Mouse (Mus musculus): Measurements from ENCODE around the gene Lpxn. TPM values are rescaled to one million over a fixed set of nuclear protein-coding genes. Genes with fewer than 3 reads are reported as not detected.

Gene Lpxn
- polyA plus RNA-seq, 1 experiment = 0.72 TPM

DNA sequence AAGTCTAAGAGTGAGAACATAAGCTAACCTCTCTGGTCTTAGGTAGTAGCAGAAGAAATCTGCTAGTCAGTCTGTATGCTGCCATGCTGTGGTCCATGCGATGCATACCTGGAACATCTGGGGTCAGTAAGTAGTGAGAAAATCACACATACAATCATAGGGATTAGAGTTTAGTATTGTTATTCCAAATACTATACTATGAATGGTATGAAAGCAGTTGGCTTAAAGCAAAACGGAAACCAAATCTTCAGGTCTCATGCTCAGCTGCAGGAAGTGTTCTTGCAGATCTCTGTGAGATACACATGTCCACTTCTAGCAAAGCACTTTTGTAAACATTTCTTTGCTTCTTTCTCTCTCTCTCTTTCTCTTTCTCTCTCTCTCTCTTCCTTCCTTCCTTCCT is 10.2 kb downstream of the Lpxn start:
- TF ChIP-seq POLR2A (IDR thresholded peaks at IDR 0.05; ENCODE audit: insufficient read depth, low read length) (no peak), CTCF (IDR thresholded peaks at IDR 0.05; ENCODE audit: low read depth, low read length) (no peak), EP300 (IDR thresholded peaks at IDR 0.05; ENCODE audit: insufficient read depth, low read depth, low read length) (no peak)
- Histone ChIP-seq H3K27ac (ENCODE audit: insufficient read depth, low read length) (no peak overlapping the region), H3K27me3 (ENCODE audit: control insufficient read depth, insufficient read depth, low read length, poor library complexity, severe bottlenecking) (no peaks in the 10 kb centered on the region)

DNA sequence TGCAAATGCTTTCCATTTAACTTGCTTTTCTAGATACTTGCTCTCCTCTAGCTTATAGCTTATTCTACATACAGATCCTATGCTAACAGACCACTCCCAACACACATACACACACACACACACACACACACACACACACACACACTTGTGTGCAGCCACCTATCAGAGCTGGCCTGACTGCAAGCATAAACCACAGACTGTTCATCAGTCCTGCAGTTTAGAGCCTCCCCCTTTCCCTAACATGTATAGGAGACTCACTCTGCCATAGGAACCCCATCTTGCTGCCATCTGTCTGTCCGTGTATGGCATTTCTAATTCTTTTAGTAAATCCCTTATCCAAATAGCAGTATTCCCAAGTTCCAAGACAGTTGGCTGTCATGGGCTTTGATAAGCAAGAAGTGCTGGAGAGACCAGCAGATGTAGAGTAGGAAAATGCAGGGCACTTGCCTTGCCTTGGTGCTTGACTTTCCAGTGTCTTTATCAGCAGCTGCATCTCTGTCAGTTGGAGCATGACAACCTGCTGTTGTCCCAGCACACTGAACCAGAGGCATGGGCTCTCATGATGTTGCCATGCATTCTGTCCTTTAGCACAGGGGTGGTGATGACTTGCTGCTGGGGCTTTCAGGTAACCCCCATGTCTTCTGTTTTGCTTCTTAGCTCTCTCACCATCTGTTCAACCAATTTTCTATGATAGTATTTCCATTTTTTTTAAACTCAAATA is 16.8 kb downstream of the Lpxn start:
- no peak for TF ChIP-seq CTCF (IDR thresholded peaks at IDR 0.05; ENCODE audit: low read depth, low read length)
- TF ChIP-seq EP300 (IDR thresholded peaks at IDR 0.05; ENCODE audit: insufficient read depth, low read depth, low read length) = no peak
- TF ChIP-seq POLR2A (IDR thresholded peaks at IDR 0.05; ENCODE audit: insufficient read depth, low read length) = no peak
- no peaks in the 10 kb centered on the region for H3K9me3 ChIP-seq (replicated peaks; ENCODE audit: control insufficient read depth, insufficient read depth, low read length, poor library complexity, severe bottlenecking)
- H3K4me3 ChIP-seq (ENCODE audit: low read depth, low read length) = no peak overlapping the region
- H3K4me1 ChIP-seq (ENCODE audit: control insufficient read depth, insufficient read depth, low read length) = no peaks in the 10 kb centered on the region
- no peaks in the 10 kb centered on the region for H3K36me3 ChIP-seq (ENCODE audit: control insufficient read depth, insufficient read depth, low read length, poor library complexity, severe bottlenecking)
- no peak overlapping the region for H3K9ac ChIP-seq (ENCODE audit: low read depth, poor library complexity, severe bottlenecking)
- H3K27ac ChIP-seq (ENCODE audit: insufficient read depth, low read length) = no peak overlapping the region
- H3K27me3 ChIP-seq (ENCODE audit: control insufficient read depth, insufficient read depth, low read length, poor library complexity, severe bottlenecking) = no peaks in the 10 kb centered on the region

More for the DNA sequence above, 10.2 kb downstream of the Lpxn start:
- H3K4me1 ChIP-seq (ENCODE audit: control insufficient read depth, insufficient read depth, low read length) = no peaks in the 10 kb centered on the region
- no peak overlapping the region for H3K9ac ChIP-seq (ENCODE audit: low read depth, poor library complexity, severe bottlenecking)
- no peaks in the 10 kb centered on the region for H3K9me3 ChIP-seq (replicated peaks; ENCODE audit: control insufficient read depth, insufficient read depth, low read length, poor library complexity, severe bottlenecking)
- no peaks in the 10 kb centered on the region for H3K36me3 ChIP-seq (ENCODE audit: control insufficient read depth, insufficient read depth, low read length, poor library complexity, severe bottlenecking)
- H3K4me3 ChIP-seq (ENCODE audit: low read depth, low read length) = no peak overlapping the region

DNA sequence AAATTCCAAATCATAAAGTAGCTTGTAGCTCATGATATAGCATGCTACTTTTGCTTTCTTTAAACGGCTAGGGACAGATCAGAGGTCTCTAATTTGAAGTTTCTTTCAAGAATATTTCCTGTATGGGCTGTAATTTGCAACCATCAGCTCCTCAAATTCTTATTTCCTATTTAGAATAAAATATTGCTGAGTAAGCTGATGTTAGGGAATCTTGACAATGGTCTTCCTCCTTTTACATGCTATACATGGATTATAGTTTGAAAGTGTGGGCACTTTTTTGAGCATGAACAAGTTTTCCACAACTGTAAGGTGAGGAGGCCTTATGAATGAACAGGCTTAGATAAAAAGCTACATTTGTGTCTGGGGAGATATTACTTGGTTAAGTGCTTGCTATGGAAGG is 17.9 kb downstream of the Lpxn start:
- Histone ChIP-seq H3K36me3 (ENCODE audit: control insufficient read depth, insufficient read depth, low read length, poor library complexity, severe bottlenecking) (no peaks in the 10 kb centered on the region), H3K4me1 (ENCODE audit: control insufficient read depth, insufficient read depth, low read length) (no peaks in the 10 kb centered on the region), H3K27ac (ENCODE audit: insufficient read depth, low read length) (no peak overlapping the region), H3K27me3 (ENCODE audit: control insufficient read depth, insufficient read depth, low read length, poor library complexity, severe bottlenecking) (no peaks in the 10 kb centered on the region), H3K4me3 (ENCODE audit: low read depth, low read length) (no peak overlapping the region), H3K9ac (ENCODE audit: low read depth, poor library complexity, severe bottlenecking) (no peak overlapping the region), H3K9me3 (replicated peaks; ENCODE audit: control insufficient read depth, insufficient read depth, low read length, poor library complexity, severe bottlenecking) (no peaks in the 10 kb centered on the region)
- TF ChIP-seq CTCF (IDR thresholded peaks at IDR 0.05; ENCODE audit: low read depth, low read length) (no peak), EP300 (IDR thresholded peaks at IDR 0.05; ENCODE audit: insufficient read depth, low read depth, low read length) (no peak), POLR2A (IDR thresholded peaks at IDR 0.05; ENCODE audit: insufficient read depth, low read length) (no peak)

GRCm38 (mm10) chr19:12818507-12818906 is 22.5 kb downstream of the Lpxn start:
- TF ChIP-seq CTCF (IDR thresholded peaks at IDR 0.05; ENCODE audit: low read depth, low read length) = no peak
- Histone ChIP-seq H3K9me3 (replicated peaks; ENCODE audit: control insufficient read depth, insufficient read depth, low read length, poor library complexity, severe bottlenecking) (no peaks in the 10 kb centered on the region), H3K36me3 (ENCODE audit: control insufficient read depth, insufficient read depth, low read length, poor library complexity, severe bottlenecking) (no peaks in the 10 kb centered on the region), H3K27ac (ENCODE audit: insufficient read depth, low read length) (no peak overlapping the region), H3K9ac (ENCODE audit: low read depth, poor library complexity, severe bottlenecking) (no peak overlapping the region), H3K4me3 (ENCODE audit: low read depth, low read length) (no peak overlapping the region), H3K4me1 (ENCODE audit: control insufficient read depth, insufficient read depth, low read length) (no peaks in the 10 kb centered on the region), H3K27me3 (ENCODE audit: control insufficient read depth, insufficient read depth, low read length, poor library complexity, severe bottlenecking) (no peaks in the 10 kb centered on the region)

DNA sequence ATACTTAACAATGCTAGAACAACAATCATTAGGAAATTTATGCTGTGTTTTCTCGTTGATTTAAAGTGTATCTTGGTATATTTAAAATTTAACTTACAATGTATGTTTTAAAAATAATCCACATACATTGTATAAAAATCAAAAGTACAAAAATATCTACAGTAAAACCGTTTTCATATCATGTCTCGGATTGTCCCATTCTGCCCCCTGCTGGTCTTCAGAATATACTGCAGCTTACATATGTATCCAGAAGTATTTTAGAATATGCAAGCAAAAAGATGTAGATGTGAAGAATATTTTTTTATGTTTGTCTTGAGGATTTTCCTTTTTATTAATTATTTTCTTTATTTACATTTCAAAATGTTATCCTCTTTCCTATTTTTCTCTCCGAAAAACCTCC is 24.4 kb downstream of the Lpxn start:
- Histone ChIP-seq H3K4me1 (ENCODE audit: control insufficient read depth, insufficient read depth, low read length) (no peaks in the 10 kb centered on the region), H3K27me3 (ENCODE audit: control insufficient read depth, insufficient read depth, low read length, poor library complexity, severe bottlenecking) (no peaks in the 10 kb centered on the region), H3K9me3 (replicated peaks; ENCODE audit: control insufficient read depth, insufficient read depth, low read length, poor library complexity, severe bottlenecking) (no peaks in the 10 kb centered on the region), H3K27ac (ENCODE audit: insufficient read depth, low read length) (no peak overlapping the region), H3K36me3 (ENCODE audit: control insufficient read depth, insufficient read depth, low read length, poor library complexity, severe bottlenecking) (no peaks in the 10 kb centered on the region), H3K9ac (ENCODE audit: low read depth, poor library complexity, severe bottlenecking) (no peak overlapping the region), H3K4me3 (ENCODE audit: low read depth, low read length) (no peak overlapping the region)
- TF ChIP-seq CTCF (IDR thresholded peaks at IDR 0.05; ENCODE audit: low read depth, low read length) (no peak), POLR2A (IDR thresholded peaks at IDR 0.05; ENCODE audit: insufficient read depth, low read length) (no peak), EP300 (IDR thresholded peaks at IDR 0.05; ENCODE audit: insufficient read depth, low read depth, low read length) (no peak)

GRCm38 (mm10) chr19:12824549-12824948 is 28.6 kb downstream of the Lpxn start:
- H3K27me3 ChIP-seq (ENCODE audit: control insufficient read depth, insufficient read depth, low read length, poor library complexity, severe bottlenecking) = no peaks in the 10 kb centered on the region
- no peak overlapping the region for H3K4me3 ChIP-seq (ENCODE audit: low read depth, low read length)
- H3K9ac ChIP-seq (ENCODE audit: low read depth, poor library complexity, severe bottlenecking) = no peak overlapping the region
- H3K4me1 ChIP-seq (ENCODE audit: control insufficient read depth, insufficient read depth, low read length) = no peaks in the 10 kb centered on the region
- TF ChIP-seq POLR2A (IDR thresholded peaks at IDR 0.05; ENCODE audit: insufficient read depth, low read length) = no peak
- TF ChIP-seq CTCF (IDR thresholded peaks at IDR 0.05; ENCODE audit: low read depth, low read length) = no peak
- no peak for TF ChIP-seq EP300 (IDR thresholded peaks at IDR 0.05; ENCODE audit: insufficient read depth, low read depth, low read length)
- H3K36me3 ChIP-seq (ENCODE audit: control insufficient read depth, insufficient read depth, low read length, poor library complexity, severe bottlenecking) = no peaks in the 10 kb centered on the region
- H3K9me3 ChIP-seq (replicated peaks; ENCODE audit: control insufficient read depth, insufficient read depth, low read length, poor library complexity, severe bottlenecking) = no peaks in the 10 kb centered on the region
- no peak overlapping the region for H3K27ac ChIP-seq (ENCODE audit: insufficient read depth, low read length)
